Mouse (Mus musculus) thymus, postnatal 0 days (tissue): ENCODE results near the gene Ints6. TPM values are rescaled to one million over a fixed set of nuclear protein-coding genes. Genes with fewer than 3 reads are reported as not detected.
"Not testable (repeated sequence)": the region's sequence is repeated elsewhere in the genome, so short reads cannot be mapped to it uniquely, and the experiment has no call there.

Source experiments
- DNase-seq: peaks from one replicate; pipeline ENCODE4 v3.0.0-alpha.2; 2015; ENCODE audit warnings: low spot score
- polyA plus RNA-seq: library from polyadenylated mRNA; unstranded; fragments of >200 nt; fragmentation: Nextera tagmentation; extraction: Ambion mirVana; gene quantifications from 2 replicates; pipeline ENCODE4 v1.2.1, GENCODE M21; 2015

The Ints6 gene
- polyA plus RNA-seq, 1 experiment from 2014 or later = 15.5 TPM

DNA sequence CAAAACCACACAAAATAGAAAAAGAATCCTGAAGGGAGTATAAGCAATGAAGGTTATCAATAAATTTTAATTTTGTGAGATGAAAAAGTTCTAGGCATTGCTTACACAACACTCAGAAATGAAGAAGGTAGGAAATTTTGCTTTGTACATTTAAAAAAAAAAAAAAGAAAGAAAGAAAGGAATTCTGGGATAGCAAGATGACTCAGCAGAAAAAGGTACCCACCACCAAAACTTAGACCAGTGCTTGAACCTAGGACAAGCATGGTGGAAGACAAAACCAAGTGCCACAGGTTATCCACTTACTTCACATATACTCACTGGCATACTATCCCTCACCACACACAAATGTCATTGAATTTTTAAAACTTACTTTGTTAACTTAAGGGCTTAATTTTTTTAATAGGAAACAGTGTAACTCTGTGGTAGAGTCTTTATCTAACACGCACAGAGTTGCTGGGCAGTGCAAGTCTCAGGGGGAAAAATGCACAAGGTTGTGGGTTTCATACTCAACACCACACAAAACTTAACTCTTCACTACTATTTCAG lies 5.8 kb downstream of the Ints6 start:
- DNase-seq = no peak

DNA sequence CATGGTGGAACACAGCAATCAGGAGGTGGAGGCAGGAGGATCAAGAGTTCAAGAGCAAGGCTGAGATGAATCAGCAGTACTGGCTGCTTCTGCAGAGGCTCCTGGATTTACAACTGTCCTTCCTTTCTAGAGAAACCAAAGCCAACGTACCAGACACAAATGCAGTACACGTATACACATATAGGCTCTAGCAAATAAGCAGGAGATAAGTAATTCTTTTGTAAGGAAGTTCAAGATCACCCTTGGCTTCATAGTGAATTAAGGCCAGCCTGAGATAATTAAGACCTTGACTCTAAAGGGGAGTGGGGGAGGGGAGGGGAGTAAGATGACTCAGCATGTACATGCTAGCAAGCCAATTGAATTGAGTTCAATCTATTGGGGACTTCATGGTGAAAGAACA lies 9.5 kb downstream of the Ints6 start:
- DNase-seq = no peak

DNA sequence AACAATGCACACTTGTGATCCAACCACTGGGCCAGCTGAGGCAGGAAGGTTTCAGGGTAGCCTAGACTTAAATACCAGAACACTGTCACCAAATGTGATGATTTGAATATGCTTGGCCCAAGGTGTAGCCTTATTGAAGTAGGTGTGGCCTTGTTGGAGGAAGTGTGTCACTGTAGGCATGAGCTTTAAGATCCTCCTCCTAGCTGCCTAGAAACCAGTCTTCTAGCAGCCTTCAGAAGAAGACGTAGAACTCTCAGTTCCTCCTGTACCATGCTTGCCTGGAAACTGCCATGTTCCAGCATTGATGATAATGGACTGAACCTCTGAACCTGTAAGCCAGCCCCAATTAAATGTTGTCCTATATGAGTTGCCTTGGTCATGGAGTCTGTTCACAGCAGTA lies 25.3 kb downstream of the Ints6 start:
- no peak for DNase-seq

DNA sequence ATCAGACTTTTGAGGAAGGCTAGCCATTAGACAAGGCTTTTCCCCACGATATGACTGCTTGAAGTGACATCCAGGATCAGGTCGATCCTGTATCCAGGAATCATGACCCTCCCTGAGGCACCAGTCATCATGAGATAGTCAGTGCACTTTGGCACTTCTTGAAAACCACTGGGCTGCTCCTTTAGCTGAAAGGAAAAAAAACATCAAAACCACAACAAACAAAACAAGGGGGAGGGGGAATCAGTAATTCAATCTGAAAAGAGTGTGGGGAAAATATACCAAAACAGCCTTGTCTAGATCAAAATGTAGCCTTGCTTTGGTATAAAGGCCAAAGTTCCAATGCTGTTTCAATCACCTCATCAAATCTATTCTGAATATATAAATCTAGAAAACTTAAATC lies 27.3 kb downstream of the Ints6 start:
- DNase-seq = peak; percentile 4

DNA sequence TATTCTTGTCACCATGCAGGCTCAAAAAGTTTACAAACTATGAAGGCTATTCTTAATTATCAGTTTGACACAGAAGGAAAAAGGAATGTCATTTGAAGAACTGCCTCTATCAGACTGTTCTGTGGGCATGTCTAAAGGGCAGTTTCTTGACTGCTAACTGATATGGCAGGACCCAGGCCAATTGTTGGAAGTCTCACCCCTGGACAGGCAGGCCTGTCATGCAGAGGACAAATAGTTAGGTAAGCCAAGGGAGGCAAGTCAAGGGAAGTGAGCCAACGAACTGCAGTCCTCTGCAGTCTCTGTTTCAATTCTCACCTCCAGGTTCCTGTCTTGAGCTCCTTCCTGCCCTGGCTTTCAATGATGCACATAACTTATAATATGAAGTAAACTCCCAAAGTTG lies 29.1 kb downstream of the Ints6 start:
- DNase-seq = no peak

GRCm38 (mm10) chr14:62724560-62724959 lies 36.4 kb downstream of the Ints6 start:
- DNase-seq = no peak

- DNase-seq = no peak
Measured at GRCm38 (mm10) chr14:62721625-62722024, 39.3 kb downstream of the Ints6 start.

- DNase-seq = no peak
Measured at GRCm38 (mm10) chr14:62718161-62718560, 42.8 kb downstream of the Ints6 start.

GRCm38 (mm10) chr14:62673646-62674045 lies 87.3 kb downstream of the Ints6 start:
- no peak for DNase-seq

DNA sequence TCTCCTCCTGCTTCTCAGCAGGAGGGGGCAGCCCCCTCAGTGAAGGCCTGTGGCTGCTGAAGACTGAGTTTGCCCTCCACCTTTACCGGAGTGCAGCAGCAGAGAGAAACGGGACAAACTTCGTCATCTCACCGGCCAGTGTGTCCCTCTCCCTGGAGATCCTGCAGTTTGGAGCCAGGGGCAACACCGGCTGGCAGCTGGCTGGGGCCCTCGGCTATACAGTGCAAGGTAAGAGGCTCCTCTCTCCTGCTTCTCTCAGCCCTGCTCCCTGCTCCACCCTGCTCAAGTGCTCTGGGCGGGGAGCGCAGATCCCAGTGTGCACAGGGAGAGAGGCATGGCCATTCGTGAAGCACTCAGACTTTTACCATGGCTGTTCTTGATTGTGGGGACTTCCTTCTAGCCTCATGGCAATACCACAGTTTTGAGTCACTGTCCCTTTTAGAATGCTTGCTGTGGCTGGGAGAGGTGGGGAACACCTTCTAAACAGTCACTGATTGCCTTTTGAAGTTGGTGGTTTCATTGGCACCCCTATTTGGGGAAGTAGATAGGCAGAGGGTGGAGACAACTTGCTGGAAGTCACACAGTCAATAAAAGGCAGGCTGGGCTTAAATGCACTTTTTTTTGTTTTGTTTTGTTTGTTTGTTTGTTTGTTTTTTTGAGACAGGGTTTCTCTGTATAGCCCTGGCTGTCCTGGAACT lies 95.8 kb downstream of the Ints6 start:
- no peak for DNase-seq

DNA sequence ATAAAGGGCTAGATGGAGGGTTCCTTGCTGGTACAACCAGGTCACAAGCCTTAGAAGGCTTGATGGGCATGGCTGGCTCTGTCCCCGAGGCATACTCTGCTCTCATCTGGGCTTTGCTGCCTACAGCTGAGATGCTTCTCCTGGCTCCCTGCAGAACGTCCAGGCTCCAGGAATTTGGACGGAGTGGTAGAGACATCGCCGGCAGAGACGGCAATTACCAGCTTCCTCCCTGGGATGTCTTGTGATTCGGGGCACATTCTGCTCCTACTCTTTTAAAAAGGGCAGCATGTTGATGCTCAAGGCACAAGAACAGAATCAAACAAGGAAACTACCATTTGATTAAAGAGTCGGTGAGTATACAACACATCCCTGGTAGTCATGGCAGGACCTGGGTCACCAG lies 97.6 kb downstream of the Ints6 start, which contains the start of gene Serpine3:
Gene Serpine3 (plus strand): TSS at position 301 of the 400 bp plus-strand sequence.
- DNase-seq = no peak

- DNase-seq = no peak
Measured at GRCm38 (mm10) chr14:62662381-62662780, 98.6 kb downstream of the Ints6 start.

GRCm38 (mm10) chr14:62657469-62657868 lies 103.5 kb downstream of the Ints6 start:
- no peak for DNase-seq

- no peak for DNase-seq
Measured at GRCm38 (mm10) chr14:62655996-62656395, 105.0 kb downstream of the Ints6 start.

- no peak for DNase-seq
Measured at GRCm38 (mm10) chr14:62651771-62652170, 109.2 kb downstream of the Ints6 start.

GRCm38 (mm10) chr14:62650376-62650775 lies 110.6 kb downstream of the Ints6 start:
- no peak for DNase-seq

DNA sequence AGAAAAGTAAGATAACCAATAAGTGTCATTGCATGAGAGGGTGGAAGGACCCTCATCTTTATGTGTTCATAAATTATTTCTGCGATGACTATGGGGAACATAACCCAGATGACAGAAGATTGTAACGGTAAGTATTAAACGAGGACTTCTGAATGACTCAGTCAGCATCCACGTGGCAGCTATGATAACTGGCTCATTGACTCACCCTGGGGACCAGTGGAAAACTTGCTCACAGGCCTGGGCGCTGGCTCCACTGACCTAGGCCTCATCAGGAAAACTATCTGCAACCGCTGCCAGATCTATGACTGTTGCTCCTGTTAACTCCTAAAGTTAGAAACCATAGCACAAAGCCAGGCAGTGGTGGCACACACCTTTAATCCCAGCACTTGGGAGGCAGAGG lies 112.6 kb downstream of the Ints6 start:
- no peak for DNase-seq

- DNase-seq = not testable (repeated sequence)
Measured at GRCm38 (mm10) chr14:62642368-62642767, 118.6 kb downstream of the Ints6 start.

DNA sequence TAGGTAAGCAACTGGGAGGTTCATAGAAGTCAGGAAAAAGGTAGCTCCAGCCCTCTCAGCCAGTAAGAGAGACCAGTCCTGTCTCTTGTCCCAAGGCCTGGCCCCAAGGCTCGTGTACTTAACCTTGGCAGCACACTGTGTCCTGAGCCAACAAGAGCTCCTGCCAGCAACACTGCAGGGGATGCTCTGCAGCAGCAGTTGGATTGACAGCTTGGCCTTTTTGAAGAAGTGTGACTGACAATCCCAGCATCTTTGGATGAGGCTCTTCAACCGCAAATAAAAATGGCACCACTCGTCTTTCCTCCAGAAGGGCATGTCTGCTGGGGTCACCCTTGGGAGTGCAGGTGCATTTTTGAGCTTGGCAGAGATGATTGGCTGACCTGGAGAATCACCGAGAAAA lies 120.6 kb downstream of the Ints6 start:
- no peak for DNase-seq

DNA sequence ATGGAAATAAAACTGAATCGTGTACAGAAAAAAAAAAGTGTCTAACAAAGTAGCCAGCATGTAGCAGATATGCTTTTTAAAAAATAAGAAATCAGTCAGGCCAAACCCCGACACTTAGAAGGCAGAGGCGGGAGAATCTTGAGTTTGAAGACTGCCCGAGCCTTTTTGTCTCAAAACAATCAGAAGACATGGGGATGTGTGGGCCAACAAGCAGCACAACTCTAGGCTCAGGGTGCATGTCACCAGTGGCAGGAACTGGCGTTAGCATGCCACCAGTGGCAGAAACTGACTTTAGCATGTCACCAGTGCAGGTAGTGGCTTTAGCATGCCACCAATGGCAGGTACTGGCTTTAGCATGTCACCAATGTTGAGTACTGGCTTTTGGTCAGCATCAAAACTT lies 121.4 kb downstream of the Ints6 start:
- no peak for DNase-seq

DNA sequence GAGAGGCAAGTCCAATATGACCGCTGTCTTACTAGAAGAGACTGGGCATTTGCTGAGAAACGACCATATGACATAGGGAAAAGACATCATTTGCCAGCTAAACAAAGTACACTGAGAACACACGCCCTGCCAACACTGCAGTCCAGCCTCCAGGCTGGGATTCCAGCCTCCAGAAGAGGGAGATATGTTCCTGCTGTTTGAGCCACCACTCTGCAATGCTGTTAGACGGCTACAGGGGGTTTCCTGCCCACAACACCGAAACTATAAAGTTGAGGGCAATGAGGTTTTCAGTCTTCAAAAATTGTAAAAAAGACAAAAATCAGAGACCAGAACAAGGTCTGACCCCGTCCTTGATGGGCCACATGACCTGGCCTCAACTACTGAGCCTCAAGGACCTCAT lies 121.9 kb downstream of the Ints6 start:
- DNase-seq = no peak

- no peak for DNase-seq
Measured at GRCm38 (mm10) chr14:62638345-62638702, 122.6 kb downstream of the Ints6 start.
